Mouse (Mus musculus): ENCODE results near the gene Zfp644.

GRCm38 (mm10) chr5:106672597-106672996 is 24.5 kb downstream of the Zfp644 start:
- TF ChIP-seq POLR2A (IDR thresholded peaks at IDR 0.05; ENCODE audit: borderline replicate concordance, extremely low read depth, insufficient read depth, insufficient read length, poor library complexity, severe bottlenecking) = no peak
- TF ChIP-seq CTCF (IDR thresholded peaks at IDR 0.05; ENCODE audit: borderline replicate concordance, extremely low read depth, insufficient read depth, insufficient read length) = no peak

Measured in brain, embryonic 14.5 days (tissue).